Mouse (Mus musculus): ENCODE data around the gene Cwc27.

GRCm38 (mm10) chr13:104629621-104630020 lies 187.3 kb downstream of the Cwc27 start:
- no peak for TF ChIP-seq GATA1 (IDR thresholded peaks at IDR 0.05; ENCODE audit: borderline replicate concordance, low read length)
- TF ChIP-seq FLI1 (IDR thresholded peaks at IDR 0.05; ENCODE audit: low read length), result no peak
